Mouse (Mus musculus) adrenal gland, adult 18-20 months (tissue): ENCODE data around the gene Mfap4. TPM values are rescaled to one million over a fixed set of nuclear protein-coding genes. Genes with fewer than 3 reads are reported as not detected.

Experiments
- DNase-seq, 2 experiments: peaks; one replicate each; pipeline ENCODE4 v3.0.0; 2021 to 2022; ENCODE audit warnings: low spot score in 2 of 2
- total RNA-seq, 2 experiments: library from RNA; stranded (reverse); gene quantifications; 1 replicate in 1 of 2; 2 replicates in 1 of 2; pipeline ENCODE4 v1.2.3; 2021

Gene Mfap4
- total RNA-seq, 2 experiments from 2014 or later: 4.8 to 5.6 TPM

DNA sequence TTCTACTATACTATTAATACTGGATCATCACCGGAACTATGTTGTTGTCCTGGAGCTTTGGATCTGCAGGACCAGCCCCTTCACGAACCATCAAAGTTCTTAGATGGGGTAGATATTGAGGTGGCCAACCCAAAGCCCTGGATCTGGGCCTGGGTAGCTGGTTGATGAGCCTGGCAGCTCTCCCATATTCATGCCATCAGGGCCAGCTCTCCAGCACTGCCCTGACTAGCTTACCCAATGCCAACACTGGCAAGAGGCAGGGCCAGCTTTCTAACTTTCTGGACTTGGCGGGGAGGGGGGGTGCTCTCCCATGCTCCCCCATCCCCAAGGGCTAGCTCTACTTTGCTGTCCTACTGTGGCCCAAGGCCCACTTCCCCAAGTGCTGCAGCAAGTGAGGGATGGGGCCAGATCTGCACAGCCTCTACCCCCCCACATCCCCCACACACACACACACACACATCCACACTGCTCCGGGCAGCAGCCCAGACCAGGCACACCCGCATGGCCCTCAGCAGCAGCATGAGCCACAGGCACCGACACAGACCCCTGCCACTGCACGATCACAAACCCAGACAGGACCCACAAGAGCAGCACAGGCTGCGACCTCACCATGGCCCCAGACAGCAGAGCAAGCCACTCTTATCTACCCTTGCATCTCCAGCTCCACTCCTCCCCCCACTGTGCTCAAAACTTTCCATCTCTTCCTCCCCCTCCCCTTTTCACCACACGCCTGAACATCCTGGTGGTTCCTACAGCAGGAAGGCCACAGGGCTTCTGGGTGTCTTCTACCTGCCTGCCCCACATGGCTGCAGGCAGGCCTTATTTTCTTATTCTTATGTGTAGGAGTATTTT is 3.8 kb upstream of the Mfap4 start:
- no peak for DNase-seq

DNA sequence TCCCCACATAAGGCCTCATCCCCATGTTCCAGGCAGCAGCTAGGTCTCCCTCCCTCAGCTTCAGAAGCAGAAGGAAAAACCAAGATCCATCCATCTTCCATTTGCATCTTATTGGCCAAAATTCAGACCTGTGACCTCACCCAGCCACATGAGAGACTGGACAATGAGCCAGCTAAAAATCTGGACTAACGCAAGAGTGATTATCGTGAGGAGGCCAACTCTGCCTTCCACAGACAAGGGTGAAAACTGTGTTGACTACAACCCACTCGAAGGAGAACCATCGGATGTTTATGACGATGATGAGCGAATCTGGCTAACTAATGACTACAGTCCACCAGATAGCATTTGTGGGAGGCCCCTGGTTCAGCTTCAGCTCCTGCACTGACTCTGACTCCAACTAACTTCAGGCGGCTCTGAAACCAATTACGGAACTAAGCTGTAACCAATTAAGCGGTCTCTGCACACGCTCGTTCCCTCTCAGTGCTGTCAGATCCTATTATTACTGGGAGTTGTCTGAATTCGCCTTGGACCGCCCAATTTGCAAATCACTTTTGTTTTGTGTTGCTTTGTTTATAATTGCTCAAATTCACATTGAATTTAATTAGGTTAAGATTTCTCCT is 1.9 kb upstream of the Mfap4 start:
- no peak for DNase-seq

DNA sequence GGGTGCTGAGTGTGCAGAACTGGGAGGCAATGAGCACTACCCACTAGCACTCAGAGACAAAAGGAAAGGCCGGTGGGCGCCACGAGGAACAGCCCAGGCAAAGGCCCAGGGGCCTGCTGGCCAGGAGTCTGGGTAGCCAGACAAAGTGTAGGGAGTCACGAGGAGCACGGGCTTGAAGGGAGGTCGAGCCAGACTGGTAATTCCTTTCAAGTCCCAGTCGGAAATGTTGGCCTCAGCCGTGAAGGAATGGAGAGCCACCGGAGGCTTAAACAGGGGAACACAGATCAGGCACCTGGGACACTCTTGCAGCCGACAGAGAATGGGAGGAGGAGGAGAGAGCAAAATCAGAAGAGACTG is 997 bp upstream of the Mfap4 start:
- DNase-seq: no peak

DNA sequence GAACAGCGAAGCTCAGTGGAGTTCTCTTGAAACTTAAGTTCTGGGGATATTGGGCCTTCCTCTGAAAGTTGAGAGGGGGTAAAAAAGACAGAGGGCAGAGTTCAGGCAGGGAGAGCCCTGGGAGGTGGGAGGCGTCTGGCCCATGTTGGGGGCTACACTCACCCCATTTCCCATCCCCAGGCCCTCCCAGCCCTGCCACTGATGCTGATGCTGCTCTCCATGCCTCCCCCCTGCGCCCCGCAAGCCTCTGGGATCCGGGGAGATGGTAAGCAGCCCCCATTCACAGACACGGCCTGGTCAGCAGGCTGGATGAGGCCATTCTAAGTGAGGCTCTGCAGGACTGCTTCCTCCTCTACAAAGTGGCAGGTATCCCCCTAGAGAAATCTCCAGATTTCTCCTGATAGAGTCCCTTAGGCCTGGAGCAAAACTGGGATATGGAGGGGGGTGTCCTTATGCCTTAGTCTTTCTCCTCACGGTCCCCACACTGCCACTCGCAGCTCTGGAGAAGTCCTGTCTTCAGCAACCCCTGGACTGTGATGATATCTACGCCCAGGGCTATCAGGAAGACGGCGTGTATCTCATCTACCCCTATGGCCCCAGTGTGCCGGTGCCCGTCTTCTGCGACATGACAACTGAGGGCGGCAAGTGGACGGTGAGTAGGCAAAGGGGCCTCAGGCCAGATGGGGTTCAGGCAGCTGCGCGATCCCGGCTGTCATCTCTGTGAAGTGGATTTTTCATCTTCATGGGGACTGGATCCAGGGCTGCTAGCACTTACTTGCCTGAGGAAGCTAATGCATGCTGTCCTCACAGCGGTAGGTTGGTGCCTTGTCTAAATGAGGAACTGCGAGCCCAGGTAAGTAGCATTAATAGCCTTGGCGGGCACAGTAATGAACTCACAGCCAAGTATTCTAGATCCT is 568 bp downstream of the Mfap4 start:
- DNase-seq: no peak

DNA sequence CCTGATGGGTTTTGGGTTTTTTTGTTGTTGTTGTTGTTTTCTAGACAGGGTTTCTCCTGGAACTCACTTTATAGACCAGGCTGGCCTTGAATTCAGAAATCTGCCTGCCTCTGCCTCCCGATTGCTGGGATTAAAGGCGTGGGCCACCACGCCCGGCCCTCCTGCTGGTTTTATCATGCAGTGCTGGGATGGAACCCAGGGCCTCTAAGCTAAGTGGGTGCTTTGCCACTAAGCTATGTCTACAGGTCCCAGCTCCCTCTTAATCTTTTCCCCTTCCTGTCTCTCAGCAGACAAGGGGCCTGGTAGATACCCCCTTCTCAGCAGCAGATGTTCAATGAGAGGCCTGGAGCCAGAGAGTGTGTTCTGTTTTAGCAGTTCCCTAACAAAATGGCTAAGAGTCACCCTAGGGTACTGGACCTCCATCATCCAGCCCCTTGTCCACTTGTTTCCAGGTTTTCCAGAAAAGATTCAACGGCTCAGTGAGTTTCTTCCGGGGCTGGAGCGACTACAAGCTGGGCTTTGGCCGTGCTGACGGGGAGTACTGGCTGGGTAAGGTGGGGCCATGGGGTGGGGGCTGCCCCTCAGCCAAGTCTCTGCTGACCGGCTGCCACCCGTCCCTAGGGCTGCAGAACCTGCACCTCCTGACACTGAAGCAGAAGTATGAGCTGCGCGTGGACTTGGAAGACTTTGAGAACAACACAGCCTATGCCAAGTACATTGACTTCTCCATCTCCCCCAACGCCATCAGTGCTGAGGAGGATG is 1.4 kb downstream of the Mfap4 start:
- no peak for DNase-seq

DNA sequence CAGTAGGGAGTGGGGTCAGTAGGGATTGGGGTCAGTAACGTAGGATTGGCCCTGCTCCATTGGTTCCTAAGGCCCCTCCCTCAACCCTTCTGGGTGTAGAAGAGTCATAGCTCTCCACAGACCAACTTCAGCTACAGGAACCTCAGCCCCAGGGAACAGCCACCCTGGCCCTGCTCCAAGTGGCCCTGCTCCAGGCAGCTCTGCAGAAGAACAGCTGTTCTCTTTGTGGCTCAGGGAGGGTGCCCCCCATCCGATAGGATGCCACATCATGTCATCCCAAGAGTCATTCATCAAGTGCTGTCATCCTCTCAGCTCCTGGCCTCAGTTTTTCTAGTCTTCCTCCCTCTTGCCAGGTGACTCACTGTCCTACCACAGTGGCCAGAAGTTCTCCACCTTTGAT is 2.2 kb downstream of the Mfap4 start:
- DNase-seq: peak in 1 of 2 experiments; percentile 46

DNA sequence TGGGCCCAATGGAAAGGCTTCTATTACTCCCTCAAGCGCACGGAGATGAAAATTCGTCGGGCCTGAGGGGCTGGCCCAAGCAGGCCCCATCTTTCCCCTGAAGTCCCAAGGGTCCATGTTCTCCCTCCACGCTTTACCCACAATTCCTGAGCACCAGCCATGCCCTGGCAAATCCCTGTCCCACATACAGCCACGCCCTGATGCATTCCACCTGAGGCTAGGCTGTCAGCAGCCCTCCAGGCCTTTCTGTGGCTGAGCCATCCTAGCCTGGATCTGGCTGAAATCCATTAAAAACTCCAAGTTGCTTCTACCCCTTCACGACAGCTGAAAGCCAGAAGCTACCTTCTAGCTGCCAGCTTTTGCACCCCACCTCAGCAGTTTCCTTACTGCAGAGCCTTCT is 2.7 kb downstream of the Mfap4 start:
- no peak for DNase-seq

DNA sequence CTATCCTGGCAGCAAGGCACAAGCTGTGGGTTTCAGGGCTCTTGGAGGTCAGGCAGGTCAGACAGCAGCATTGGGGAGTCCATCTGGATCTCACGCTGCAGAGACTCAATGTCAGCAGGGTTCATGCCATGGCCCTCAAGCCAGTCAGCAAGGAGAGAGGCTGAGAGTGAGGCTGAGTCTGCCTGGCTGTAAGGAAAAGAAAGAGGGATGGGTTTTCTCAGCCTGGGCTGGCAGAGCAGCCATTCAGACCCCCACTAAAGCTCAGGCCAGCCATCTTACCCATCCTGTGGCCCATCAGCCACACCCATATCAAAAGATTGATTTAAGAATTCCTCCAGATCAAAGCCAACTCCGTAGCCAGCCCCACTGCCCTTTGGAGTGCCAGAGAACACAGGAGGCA is 3.9 kb downstream of the Mfap4 start:
- DNase-seq: no peak

DNA sequence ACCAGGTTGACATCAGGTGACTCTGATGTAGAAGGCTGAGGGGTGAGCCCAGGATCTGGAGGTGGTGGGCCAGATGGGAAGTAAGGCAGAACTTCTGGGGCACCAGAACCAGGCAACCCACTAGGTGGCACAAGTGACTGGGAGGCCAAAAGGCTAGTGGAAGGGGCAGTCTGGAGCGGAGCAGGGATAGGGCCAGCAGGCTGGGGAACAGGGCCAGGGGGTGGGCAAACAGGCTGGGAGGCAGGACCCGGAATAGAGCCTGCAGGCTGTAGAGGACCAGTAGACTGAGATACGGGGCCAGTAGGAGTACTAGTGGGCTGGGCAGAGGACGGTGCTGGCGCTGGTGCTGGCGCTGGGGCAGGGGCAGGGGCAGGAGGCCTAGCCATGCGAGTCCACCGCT is 4.6 kb downstream of the Mfap4 start:
- DNase-seq: no peak

DNA sequence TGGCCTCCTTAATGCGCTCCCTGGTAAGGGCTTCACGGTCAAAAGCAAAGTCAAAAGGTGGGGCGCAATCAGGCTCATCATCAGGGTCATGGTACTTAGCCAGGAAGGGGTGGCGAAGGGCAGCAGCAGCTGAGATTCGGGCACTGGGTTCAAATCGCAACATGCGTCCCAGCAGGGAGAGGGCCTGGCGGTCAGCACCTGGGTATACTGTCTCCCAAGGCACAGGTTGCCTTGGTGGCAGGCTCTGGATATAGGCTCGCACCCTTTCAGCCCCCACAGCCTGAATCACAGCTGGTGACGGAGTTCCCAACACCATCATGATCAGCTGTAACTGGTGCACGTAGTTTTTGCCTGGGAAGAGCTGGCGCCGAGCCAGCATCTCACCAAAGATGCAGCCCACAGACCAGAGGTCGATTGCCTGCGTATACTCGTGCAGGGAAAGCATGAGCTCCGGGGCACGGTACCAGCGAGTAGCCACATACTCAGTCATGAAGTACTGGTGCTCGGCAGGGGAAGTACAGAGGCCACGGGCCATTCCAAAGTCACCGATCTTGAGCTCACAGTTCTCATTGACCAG is 5.8 kb downstream of the Mfap4 start:
- no peak for DNase-seq

DNA sequence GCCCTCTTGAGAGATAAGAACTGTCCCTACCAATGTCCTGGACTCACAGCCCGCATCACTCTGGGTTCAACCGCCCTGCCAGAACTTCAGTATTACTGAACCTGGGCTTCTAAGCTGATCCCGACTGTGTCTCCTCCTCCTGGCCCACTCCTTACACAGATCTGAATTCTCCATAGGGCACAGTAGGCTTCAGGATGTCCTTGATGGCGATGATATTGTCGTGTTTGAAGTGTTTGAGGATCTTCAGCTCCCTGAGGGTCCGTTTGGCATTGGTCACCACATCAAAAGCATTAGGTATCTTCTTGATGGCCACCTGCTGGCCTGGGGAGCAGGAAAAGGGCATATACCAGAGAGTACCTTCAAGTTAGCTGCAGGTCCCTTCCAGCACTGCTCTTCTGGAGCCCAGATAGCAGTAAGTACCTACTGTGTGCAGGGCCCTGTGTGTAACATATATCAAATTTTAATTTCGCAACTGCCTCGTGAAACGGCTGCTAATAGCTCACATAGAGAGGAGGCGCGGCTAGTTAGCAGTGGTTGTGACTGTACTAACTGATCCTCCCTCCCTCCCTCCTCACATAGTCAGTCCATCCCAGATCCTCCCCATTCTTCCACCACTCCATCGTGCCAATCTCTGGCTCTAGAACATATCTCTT is 7.6 kb downstream of the Mfap4 start:
- DNase-seq: no peak

DNA sequence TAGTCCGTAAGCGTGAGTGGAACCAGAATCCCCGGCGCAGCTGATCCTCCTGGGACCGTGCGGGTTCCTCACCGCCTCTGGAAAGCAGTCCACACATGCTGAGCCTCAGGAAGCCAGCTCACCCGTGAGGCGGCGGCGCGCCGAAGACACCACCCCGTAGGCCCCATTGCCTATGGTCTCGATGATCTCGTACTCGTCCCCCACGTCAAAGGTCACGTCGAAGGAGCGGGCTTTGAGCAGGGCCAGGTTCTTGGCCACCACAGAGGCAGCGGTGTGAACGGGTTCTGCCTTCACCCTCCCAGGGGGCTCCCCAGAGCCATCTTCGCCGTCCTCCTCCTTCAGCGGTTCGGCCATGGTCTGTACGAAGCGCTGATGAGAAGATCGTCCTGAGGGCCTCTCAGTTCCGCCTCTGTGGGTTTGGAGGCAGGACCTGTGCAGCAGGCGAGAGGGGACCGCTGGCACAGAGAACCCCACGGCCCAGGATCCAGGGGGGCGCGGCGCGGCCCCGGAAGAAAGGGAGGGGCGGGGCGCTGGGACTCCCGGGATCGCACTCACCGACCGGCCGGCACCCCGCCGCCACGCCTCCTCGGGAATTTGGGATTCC is 8.4 kb downstream of the Mfap4 start:
- DNase-seq: peak; percentile 42 to 46

DNA sequence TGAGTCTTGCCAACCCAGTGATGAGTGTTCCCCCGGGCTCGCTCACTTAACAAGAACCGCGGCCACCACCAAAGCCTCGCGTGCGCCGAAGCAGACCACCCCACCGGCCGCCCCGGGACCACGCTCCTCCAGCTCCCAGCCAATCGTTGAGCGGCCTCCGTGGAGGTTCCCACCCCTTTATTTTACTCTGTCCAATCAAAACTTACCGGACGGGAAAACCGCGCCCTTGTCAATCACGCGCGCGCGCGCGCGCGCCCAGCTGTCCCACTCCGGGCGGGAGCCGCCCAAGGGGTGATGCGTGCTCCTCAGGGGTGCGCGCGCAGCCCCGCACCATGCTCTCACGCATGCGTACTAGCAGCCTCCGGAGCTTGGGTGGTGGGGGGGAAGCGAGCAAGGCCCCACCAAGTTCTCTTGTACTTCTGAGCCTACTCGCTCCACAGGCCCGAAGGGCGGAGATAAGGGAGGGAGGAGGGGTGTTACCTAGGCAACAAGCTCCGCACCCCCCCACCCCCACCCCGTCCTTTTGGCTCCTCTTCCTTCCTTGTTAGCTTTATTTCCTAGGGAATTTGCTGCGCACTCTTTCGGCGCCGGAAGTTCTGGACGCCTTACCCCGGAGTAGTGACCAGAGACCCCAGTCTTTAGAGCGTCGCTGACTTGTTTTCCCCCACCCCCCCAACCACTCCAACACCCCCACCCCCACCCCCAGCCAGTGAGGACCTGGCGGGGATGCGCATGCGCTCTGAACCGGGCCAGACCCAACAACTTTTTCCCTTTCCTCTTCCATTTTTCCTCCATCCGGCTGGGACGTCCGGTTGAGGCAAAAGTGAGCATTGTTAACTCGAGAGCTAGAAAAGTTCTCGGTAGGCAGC is 9.1 kb downstream of the Mfap4 start, which contains the start of gene Mapk7:
TSS of gene Mapk7 (minus strand) at position 278 of the 869 bp plus-strand sequence.
- peak; percentile 88 to 91 for DNase-seq

DNA sequence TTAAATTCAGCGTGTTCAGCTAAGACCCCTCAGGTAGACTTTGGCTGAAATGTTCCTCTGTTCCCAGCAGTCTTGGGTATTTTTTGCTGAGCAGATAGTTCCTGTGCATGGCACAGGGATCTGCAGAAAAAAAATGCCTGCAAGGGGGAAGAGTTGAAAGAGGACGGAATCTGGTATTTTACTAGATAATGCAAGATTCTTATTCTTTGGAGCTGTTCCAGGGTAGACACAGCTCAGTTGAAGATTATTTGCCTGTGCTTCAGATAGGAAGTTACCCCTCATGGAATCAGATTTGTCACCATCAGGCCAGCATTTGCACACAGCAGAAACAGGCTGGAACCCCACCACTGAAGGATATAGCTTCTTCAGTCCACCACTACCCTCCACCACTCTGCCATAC is 10.3 kb downstream of the Mfap4 start:
- DNase-seq: no peak

DNA sequence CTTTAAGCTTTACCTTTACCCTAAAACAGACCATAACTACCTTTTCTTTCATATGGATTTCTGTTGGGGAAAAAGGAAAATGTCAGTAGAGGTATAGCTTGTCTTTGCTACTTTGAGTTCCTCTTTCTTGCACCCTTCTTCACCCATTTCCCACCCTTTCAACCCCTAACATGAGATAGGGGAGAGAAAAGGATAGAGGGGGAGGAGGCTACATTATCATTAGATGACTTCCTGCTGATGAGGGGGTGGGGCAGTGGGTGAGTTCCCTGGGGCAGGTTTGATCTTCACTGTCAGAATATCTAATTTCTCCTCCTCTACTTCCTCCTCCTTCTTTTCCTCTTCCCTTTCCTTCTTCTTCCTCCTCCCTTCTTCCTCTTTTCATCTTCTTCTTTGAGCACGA is 12.3 kb downstream of the Mfap4 start:
- DNase-seq: no peak

DNA sequence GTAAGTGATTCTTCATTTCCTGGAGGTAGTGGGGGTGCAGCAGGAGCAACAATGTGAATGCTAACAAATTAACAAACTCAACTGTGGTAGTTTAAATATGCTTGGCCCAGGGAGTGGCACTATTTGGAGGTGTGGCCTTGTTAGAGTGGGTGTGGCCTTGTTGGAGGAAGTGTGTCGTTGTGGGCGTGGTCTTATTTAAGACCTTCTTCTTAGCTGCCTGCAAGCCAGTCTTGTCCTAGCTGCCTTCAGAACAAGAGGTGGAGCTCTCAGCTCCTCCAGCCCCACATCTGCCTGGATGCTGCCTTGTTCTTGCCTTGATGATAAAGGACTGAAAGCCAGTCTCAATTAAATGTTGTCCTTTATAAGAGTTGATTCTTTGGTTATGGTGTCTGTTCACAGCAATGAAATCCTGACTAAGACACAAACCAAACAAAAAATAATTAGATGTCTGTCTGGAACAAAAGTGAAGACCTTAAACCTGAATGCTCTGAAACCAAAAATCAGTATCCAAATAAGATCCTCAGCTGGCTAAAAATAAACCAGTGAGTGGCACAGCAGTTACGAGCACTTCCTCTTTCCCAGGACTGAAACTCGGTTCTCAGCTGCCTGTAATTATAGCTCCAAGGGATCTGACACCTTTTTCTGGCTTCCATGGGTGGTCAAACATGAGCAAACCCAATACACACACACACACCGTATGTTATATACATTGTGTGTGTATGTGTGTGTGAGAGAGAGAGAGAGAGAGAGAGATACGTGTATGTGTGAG is 13.7 kb downstream of the Mfap4 start:
- DNase-seq: no peak

DNA sequence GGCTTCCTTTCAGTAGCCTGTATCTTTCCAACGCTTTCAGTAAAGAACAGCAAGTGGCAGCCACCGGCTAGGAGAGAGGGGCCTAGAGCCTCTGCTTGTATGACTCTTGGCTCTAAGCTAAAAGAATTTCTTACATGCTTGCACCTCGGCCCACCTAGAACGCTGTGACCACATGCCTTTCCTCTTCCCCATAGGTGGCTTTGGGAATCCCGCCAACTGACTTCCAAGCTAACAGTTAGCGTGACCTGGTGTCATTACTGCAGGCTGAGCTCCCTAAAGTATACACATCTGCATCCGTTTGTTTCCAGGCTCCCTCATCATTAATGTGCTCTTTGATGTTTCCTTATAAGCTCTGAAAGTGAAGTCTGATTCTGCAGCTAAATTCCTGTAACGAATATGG is 18.7 kb downstream of the Mfap4 start:
- DNase-seq: no peak

DNA sequence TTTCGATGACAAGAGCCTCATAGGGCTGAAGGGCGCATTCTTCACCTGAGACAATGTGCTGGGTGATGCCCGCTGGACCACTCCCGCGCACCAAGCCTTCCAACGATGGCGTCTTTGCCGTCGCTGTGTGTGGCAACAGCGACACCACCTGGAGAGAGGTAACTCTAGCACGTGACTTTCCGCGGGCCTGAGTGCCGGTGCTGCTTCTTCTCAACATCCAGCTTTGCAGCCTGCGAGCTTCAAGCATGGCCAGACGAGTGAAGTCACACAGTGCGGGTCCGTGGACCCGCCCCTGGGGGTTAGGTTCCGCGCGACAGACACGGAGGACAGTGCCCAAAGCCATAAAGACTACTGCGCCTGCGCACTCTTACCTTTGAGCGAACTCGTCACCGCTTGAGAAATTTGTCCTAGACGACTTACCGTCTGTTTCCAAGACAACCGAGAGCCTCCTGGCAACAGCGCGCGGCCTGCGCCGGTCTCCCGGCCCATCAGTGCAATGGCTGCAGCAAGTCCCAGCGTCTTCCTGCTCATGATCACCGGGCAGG is 19.6 kb downstream of the Mfap4 start, which contains the start of gene B9d1:
TSS of gene B9d1 (plus strand) at position 432 of the 545 bp plus-strand sequence.
- DNase-seq: peak; percentile 94 to 96
